Mouse (Mus musculus): ENCODE results near the gene Gja6. TPM values are rescaled to one million over a fixed set of nuclear protein-coding genes. Genes with fewer than 3 reads are reported as not detected.

Gene Gja6
- polyA plus RNA-seq, 1 experiment from 2014 or later = 0.10 TPM

DNA sequence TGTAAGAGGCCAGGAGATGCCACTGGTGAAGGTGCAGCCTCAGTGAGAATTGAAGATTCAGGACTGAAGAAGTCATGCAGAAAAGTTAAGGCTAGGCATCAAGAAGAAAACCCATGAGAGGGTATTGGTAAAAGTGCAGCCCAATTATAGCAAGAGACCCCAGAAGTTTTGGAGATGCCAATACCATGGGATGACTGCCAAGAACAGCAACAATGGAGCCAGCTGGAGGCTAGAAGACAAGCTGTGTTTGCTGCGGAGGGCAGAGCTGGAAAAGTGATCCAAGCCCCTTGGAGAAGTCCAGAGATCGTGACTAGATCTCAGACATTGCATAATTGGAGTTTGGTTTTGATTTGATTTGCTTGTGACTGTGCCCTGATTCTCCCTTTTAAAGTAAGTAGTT lies 20.6 kb downstream of the Gja6 start:
- no peak overlapping the region for H3K27ac ChIP-seq (replicated peaks)

DNA sequence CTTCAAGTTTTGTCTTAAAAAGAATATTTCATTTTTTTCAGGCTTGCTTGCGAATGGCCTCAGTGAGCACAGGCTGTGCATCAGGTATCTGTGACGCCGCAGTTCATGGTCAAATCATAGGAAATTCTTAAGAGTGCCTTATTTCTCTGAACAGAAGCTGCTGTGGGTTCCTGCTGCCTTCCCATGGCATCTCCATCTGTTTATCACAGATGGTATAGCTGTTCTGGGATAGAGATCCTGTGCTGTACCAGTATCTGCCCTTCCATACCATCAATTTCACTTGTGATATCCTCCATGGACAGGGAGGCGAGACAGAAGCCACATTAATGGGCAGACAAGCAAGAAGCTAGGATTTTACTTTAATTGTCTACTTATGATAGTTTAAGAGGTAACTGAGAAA lies 40.3 kb downstream of the Gja6 start:
- Histone ChIP-seq H3K4me2 (no peak overlapping the region), H3K36me3 (no peaks in the 10 kb centered on the region), H3K9me3 (replicated peaks) (no peaks in the 10 kb centered on the region), H3K27me3 (replicated peaks) (peaks cover 13% of the 10 kb centered on the region), H3K27ac (replicated peaks) (no peak overlapping the region), H3K4me3 (replicated peaks) (no peak overlapping the region), H3K4me1 (no peaks in the 10 kb centered on the region), H3K9ac (replicated peaks) (no peak overlapping the region)
- WGBS = 85% methylated on average over 4 of the region's 4 CpGs
- ATAC-seq (ENCODE audit: low FRiP score) = no peak

More for the DNA sequence above, 20.6 kb downstream of the Gja6 start:
- ATAC-seq (ENCODE audit: low FRiP score) = no peak
- 66% methylated on average over 2 of the region's 2 CpGs for WGBS
- H3K9ac ChIP-seq (replicated peaks) = no peak overlapping the region
- peaks cover 3% of the 10 kb centered on the region; the same call in 1 of the 2 replicates for H3K27me3 ChIP-seq (replicated peaks)
- H3K4me3 ChIP-seq (replicated peaks) = no peak overlapping the region
- H3K9me3 ChIP-seq (replicated peaks) = no peaks in the 10 kb centered on the region
- no peaks in the 10 kb centered on the region for H3K36me3 ChIP-seq
- H3K4me2 ChIP-seq = no peak overlapping the region
- H3K4me1 ChIP-seq = no peaks in the 10 kb centered on the region

DNA sequence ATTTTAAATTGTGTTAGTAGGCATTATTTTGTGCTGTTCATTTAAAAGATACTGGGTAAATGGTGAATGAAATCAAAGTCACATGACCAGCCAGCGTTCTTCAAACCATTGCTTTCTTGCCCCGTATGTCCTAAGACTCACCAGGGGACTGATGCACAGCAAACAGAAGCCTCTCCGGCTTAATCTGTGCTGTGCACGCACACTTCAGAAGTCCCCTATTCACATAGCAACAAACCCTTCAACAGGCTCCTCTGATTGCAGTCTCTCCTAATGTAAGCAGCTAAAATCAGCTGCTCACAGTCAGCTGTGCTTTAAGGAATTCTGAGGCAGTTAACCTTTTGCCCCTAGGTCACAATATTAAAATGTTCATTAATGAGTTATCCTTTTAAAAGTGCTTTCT lies 41.8 kb downstream of the Gja6 start:
- H3K36me3 ChIP-seq = no peaks in the 10 kb centered on the region

DNA sequence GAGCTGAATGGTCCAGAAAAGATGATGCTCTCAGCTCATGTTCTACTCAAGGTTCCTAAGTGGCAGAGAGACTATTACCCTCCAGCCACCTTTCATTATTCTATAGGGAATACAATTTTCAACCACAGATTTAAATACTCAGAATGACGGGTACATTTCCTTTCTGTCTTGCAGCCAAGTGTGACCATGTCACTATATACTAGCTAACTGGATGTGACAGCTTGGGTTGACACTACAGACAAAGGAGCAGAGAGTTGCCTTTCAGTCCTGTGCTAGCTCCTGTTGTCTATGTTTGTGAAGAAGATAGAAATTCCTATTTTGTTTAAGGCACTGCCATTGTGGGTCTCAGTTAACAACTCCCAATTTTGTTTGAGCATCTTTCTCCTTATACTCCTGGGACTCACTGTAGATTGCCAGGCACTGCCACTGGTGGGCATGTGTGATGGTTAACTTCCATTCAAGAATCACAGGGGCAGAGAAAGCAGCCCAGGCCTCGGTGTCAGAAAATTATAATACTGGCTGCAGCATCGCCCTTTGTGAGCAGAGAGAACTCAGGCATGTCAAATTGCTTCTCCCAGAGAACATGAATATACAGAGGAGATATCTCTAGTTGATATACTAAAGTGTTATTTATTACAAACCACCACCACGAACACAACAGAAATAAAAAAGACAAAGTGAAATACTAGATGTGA lies 43.0 kb downstream of the Gja6 start:
- Histone ChIP-seq H3K9me3 (replicated peaks) (no peaks in the 10 kb centered on the region), H3K4me1 (no peaks in the 10 kb centered on the region), H3K4me3 (replicated peaks) (no peak overlapping the region), H3K27me3 (replicated peaks) (peaks cover 17% of the 10 kb centered on the region), H3K4me2 (no peak overlapping the region), H3K36me3 (no peaks in the 10 kb centered on the region), H3K9ac (replicated peaks) (no peak overlapping the region), H3K27ac (replicated peaks) (no peak overlapping the region)
- no peak for ATAC-seq (ENCODE audit: low FRiP score)
- 46% methylated on average over 4 of the region's 4 CpGs for WGBS

More for the DNA sequence above, 41.8 kb downstream of the Gja6 start:
- no peak overlapping the region for H3K9ac ChIP-seq (replicated peaks)
- ATAC-seq (ENCODE audit: low FRiP score) = no peak
- H3K4me3 ChIP-seq (replicated peaks) = no peak overlapping the region
- H3K9me3 ChIP-seq (replicated peaks) = no peaks in the 10 kb centered on the region
- 66% methylated on average over 4 of the region's 4 CpGs for WGBS
- no peak overlapping the region for H3K4me2 ChIP-seq
- no peak overlapping the region for H3K27ac ChIP-seq (replicated peaks)
- no peaks in the 10 kb centered on the region for H3K4me1 ChIP-seq
- peaks cover 13% of the 10 kb centered on the region for H3K27me3 ChIP-seq (replicated peaks)

Other genes with a start within 250 kb of the Gja6 start
- 12.4 and 13.8 TPM in 2 replicates for gene Ppef1, start 171.3 kb downstream of the Gja6 start, polyA plus RNA-seq (2015; fragmentation: Nextera tagmentation; extraction: Ambion mirVana)
- gene Rs1, start 139.0 kb downstream of the Gja6 start, polyA plus RNA-seq (2015; fragmentation: Nextera tagmentation; extraction: Ambion mirVana) = 0.09 TPM in 1 of 2 replicates, not detected in the other
- gene Cdkl5, start 87.7 kb upstream of the Gja6 start, polyA plus RNA-seq (2015; fragmentation: Nextera tagmentation; extraction: Ambion mirVana) = 5.2 and 5.3 TPM in 2 replicates
- 2.4 and 2.5 TPM in 2 replicates for gene Scml2, start 210.1 kb upstream of the Gja6 start, polyA plus RNA-seq (2015; fragmentation: Nextera tagmentation; extraction: Ambion mirVana)

Data from neural tube, embryonic 15.5 days (tissue).